Mouse (Mus musculus) bone marrow, adult 2 months (tissue): ENCODE data around the gene Dkk3.

Experiments
- CTCF ChIP-seq: fragments of 200-500 bp; IDR thresholded peaks from 2 replicates; pipeline ENCODE4 v1.5.1; 2011; ENCODE audit warnings: low read length, control low read depth; ENCODE audit not compliant: control insufficient read depth, insufficient read depth
- POLR2A ChIP-seq: fragments of 200-500 bp; IDR thresholded peaks from 2 replicates; pipeline ENCODE4 v1.6.1; 2011; ENCODE audit warnings: low read depth, mild to moderate bottlenecking, control low read depth, low read length, borderline replicate concordance; ENCODE audit not compliant: control insufficient read depth

GRCm38 (mm10) chr7:112169955-112170692, 11.3 kb upstream of the Dkk3 start:
- no peak for TF ChIP-seq POLR2A
- no peak for TF ChIP-seq CTCF
